Mouse (Mus musculus) MEL (cell line): ENCODE measurements at regions not wholly inside any gene's neighbourhood (a gene's known extent, or its start where the extent isn't known, plus 50 kb on each side); places are given as distances from the start of the nearest gene placed in this dataset.

Experiments
- DNase-seq: peaks from one replicate; pipeline ENCODE4 v3.0.0; 2011; ENCODE audit warnings: low read depth, low spot score
- H3K27ac ChIP-seq: 2 replicates; pipeline ENCODE4 v1.5.1; 2012; ENCODE audit warnings: low read depth, mild to moderate bottlenecking, control low read depth, low read length, moderate library complexity; ENCODE audit not compliant: control insufficient read depth
- H3K27me3 ChIP-seq, 2 experiments: fragments of 150-350 bp in 1 of 2; sonication (generic) in 1 of 2; 2 replicates each; pipeline ENCODE4 v1.6.1; 2012; ENCODE audit warnings: low read length in 2 of 2, mild to moderate bottlenecking in 2 of 2, improper control_type of control experiment in 1 of 2, moderate library complexity in 1 of 2; ENCODE audit not compliant: insufficient read depth in 2 of 2, control insufficient read depth in 1 of 2
- H3K36me3 ChIP-seq, 2 experiments: 2 replicates each; pipeline ENCODE4 v1.6.1; 2012 to 2014; ENCODE audit warnings: low read length in 2 of 2, improper control_type of control experiment in 1 of 2, inconsistent platforms in 1 of 2, mild to moderate bottlenecking in 1 of 2; ENCODE audit not compliant: insufficient read depth in 2 of 2, control insufficient read depth in 1 of 2
- H3K4me1 ChIP-seq, 2 experiments: fragments of 150-350 bp in 1 of 2; sonication (generic) in 1 of 2; 2 replicates each; pipeline ENCODE4 v1.6.1; 2012; ENCODE audit warnings: low read length in 2 of 2, improper control_type of control experiment in 1 of 2, mild to moderate bottlenecking in 1 of 2; ENCODE audit not compliant: insufficient read depth in 2 of 2, control insufficient read depth in 1 of 2
- H3K4me3 ChIP-seq, 2 experiments: fragments of 150-350 bp in 1 of 2; sonication (generic) in 1 of 2; 2 replicates each; pipeline ENCODE4 v1.5.1; 2012; ENCODE audit warnings: low read depth in 2 of 2, low read length in 2 of 2, mild to moderate bottlenecking in 2 of 2, moderate library complexity in 2 of 2, control low read depth in 1 of 2, improper control_type of control experiment in 1 of 2; ENCODE audit not compliant: control insufficient read depth in 1 of 2, insufficient read depth in 1 of 2
- H3K79me2 ChIP-seq: 2 replicates; pipeline ENCODE4 v1.6.1; 2012; ENCODE audit warnings: mild to moderate bottlenecking, low read length, moderate library complexity; ENCODE audit not compliant: control insufficient read depth, poor library complexity, insufficient read depth
- H3K9ac ChIP-seq: 2 replicates; pipeline ENCODE4 v1.6.1; 2012; ENCODE audit warnings: low read depth, mild to moderate bottlenecking, control low read depth, low read length, moderate library complexity; ENCODE audit not compliant: control insufficient read depth, poor library complexity, severe bottlenecking
- H3K9me3 ChIP-seq: fragments of 150-350 bp; sonication (generic); replicated peaks from 2 replicates; pipeline ENCODE4 v1.6.1; 2012; ENCODE audit warnings: mild to moderate bottlenecking, low read length, improper control_type of control experiment, moderate library complexity; ENCODE audit not compliant: insufficient read depth
- CHD1 ChIP-seq: IDR thresholded peaks from 2 replicates; pipeline ENCODE4 v1.6.1; 2012; ENCODE audit warnings: low read depth, mild to moderate bottlenecking, inconsistent platforms, low read length, improper control_type of control experiment
- CTCF ChIP-seq, 3 experiments: IDR thresholded peaks in 2 of 3; conservative IDR thresholded peaks in 1 of 3; 2 replicates each; pipeline ENCODE4 v1.5.1; 2011 to 2012; ENCODE audit warnings: low read length in 3 of 3, low read depth in 2 of 3, mild to moderate bottlenecking in 2 of 3, improper control_type of control experiment in 1 of 3, inconsistent platforms in 1 of 3, mixed read lengths in 1 of 3, moderate library complexity in 1 of 3; ENCODE audit not compliant: control insufficient read depth in 1 of 3, insufficient read depth in 1 of 3, poor library complexity in 1 of 3, severe bottlenecking in 1 of 3
- EP300 ChIP-seq, 2 experiments: IDR thresholded peaks; 2 replicates each; pipeline ENCODE4 v1.6.1; 2011; ENCODE audit warnings: improper control_type of control experiment in 2 of 2, low read length in 2 of 2, low read depth in 1 of 2, mild to moderate bottlenecking in 1 of 2
- ETS1 ChIP-seq: IDR thresholded peaks from 2 replicates; pipeline ENCODE4 v1.6.1; 2012; ENCODE audit warnings: low read depth, mild to moderate bottlenecking, inconsistent platforms, low read length, improper control_type of control experiment, moderate library complexity
- GABPA ChIP-seq: IDR thresholded peaks from 2 replicates; pipeline ENCODE4 v1.6.1; 2012; ENCODE audit warnings: low read depth, mild to moderate bottlenecking, inconsistent platforms, low read length, improper control_type of control experiment, moderate library complexity
- HCFC1 ChIP-seq: IDR thresholded peaks from 2 replicates; pipeline ENCODE4 v1.6.1; 2012; ENCODE audit warnings: low read depth, mild to moderate bottlenecking, inconsistent platforms, low read length, improper control_type of control experiment, moderate library complexity
- KAT2A ChIP-seq: conservative IDR thresholded peaks from 2 replicates; pipeline ENCODE4 v1.6.1; 2012; ENCODE audit warnings: low read depth, low read length, improper control_type of control experiment, inconsistent platforms
- MAZ ChIP-seq: IDR thresholded peaks from 2 replicates; pipeline ENCODE4 v1.6.1; 2012; ENCODE audit warnings: low read depth, mild to moderate bottlenecking, inconsistent platforms, low read length, improper control_type of control experiment
- MEF2A ChIP-seq: IDR thresholded peaks from 2 replicates; pipeline ENCODE4 v1.6.1; 2014; ENCODE audit warnings: low read depth, mild to moderate bottlenecking, inconsistent platforms, low read length, improper control_type of control experiment; ENCODE audit not compliant: poor library complexity, insufficient replicate concordance, severe bottlenecking; ENCODE audit errors: extremely low read depth
- MXI1 ChIP-seq: IDR thresholded peaks from 2 replicates; pipeline ENCODE4 v1.6.1; 2011; ENCODE audit warnings: mild to moderate bottlenecking, low read depth, low read length, improper control_type of control experiment
- MYB ChIP-seq: IDR thresholded peaks from 2 replicates; pipeline ENCODE4 v1.6.1; 2011; ENCODE audit warnings: mild to moderate bottlenecking, low read depth, low read length, improper control_type of control experiment
- MYC ChIP-seq: IDR thresholded peaks from 2 replicates; pipeline ENCODE4 v1.6.1; 2011; ENCODE audit warnings: low read depth, mild to moderate bottlenecking, low read length, improper control_type of control experiment, moderate library complexity
- NELFE ChIP-seq: IDR thresholded peaks from 2 replicates; pipeline ENCODE4 v1.6.1; 2011; ENCODE audit warnings: low read depth, low read length, improper control_type of control experiment
- NRF1 ChIP-seq: IDR thresholded peaks from 2 replicates; pipeline ENCODE4 v1.6.1; 2014; ENCODE audit warnings: low read depth, mild to moderate bottlenecking, inconsistent platforms, low read length, improper control_type of control experiment, moderate library complexity; ENCODE audit not compliant: poor library complexity, insufficient read depth, severe bottlenecking
- POLR2A ChIP-seq, 2 experiments: IDR thresholded peaks; 2 replicates each; pipeline ENCODE4 v1.6.1; 2011 to 2012; ENCODE audit warnings: low read length in 2 of 2, mild to moderate bottlenecking in 2 of 2, control low read depth in 1 of 2, improper control_type of control experiment in 1 of 2, low read depth in 1 of 2, moderate library complexity in 1 of 2; ENCODE audit not compliant: control insufficient read depth in 1 of 2, insufficient read depth in 1 of 2, poor library complexity in 1 of 2
- RAD21 ChIP-seq: IDR thresholded peaks from 2 replicates; pipeline ENCODE4 v1.6.1; 2011; ENCODE audit warnings: mild to moderate bottlenecking, low read depth, low read length, improper control_type of control experiment
- RCOR1 ChIP-seq: IDR thresholded peaks from 2 replicates; pipeline ENCODE4 v1.6.1; 2012; ENCODE audit warnings: low read depth, mild to moderate bottlenecking, inconsistent platforms, low read length, improper control_type of control experiment
- TAL1 ChIP-seq: IDR thresholded peaks from 2 replicates; pipeline ENCODE4 v1.6.1; 2012; ENCODE audit warnings: mild to moderate bottlenecking, inconsistent platforms, low read length, moderate library complexity, mixed read lengths
- TBP ChIP-seq: IDR thresholded peaks from 2 replicates; pipeline ENCODE4 v1.8.0; 2011; ENCODE audit warnings: low read depth, low read length, improper control_type of control experiment
- USF1 ChIP-seq: IDR thresholded peaks from 2 replicates; pipeline ENCODE4 v1.6.1; 2014; ENCODE audit warnings: low read depth, mild to moderate bottlenecking, inconsistent platforms, low read length, improper control_type of control experiment, moderate library complexity
- ZNF384 ChIP-seq: IDR thresholded peaks from 2 replicates; pipeline ENCODE4 v1.6.1; 2012; ENCODE audit warnings: low read depth, mild to moderate bottlenecking, inconsistent platforms, low read length, improper control_type of control experiment

- DNase-seq, result no peak
- Histone ChIP-seq H3K9ac (no peak overlapping the region), H3K4me3 (no peak overlapping the region), H3K79me2 (no peaks in the 10 kb centered on the region), H3K27me3 (no peaks in the 10 kb centered on the region), H3K9me3 (no peaks in the 10 kb centered on the region), H3K4me1 (no peaks in the 10 kb centered on the region), H3K27ac (no peak overlapping the region), H3K36me3 (no peaks in the 10 kb centered on the region)
- no peak for TF ChIP-seq NELFE
- no peak for TF ChIP-seq USF1
- TF ChIP-seq GABPA, result no peak
- TF ChIP-seq RAD21, result no peak
- TF ChIP-seq MYC, result no peak
- no peak for TF ChIP-seq RCOR1
- TF ChIP-seq ZNF384, result no peak
- no peak for TF ChIP-seq MEF2A
- TF ChIP-seq TBP, result no peak
- TF ChIP-seq KAT2A, result no peak
- no peak for TF ChIP-seq ETS1
- TF ChIP-seq TAL1, result no peak
- TF ChIP-seq CTCF (IDR thresholded peaks at IDR 0.05 in 2 of 3, conservative IDR thresholded peaks at IDR 0.05 in 1 of 3; ENCODE audit: control insufficient read depth in 1 of 3, insufficient read depth in 1 of 3, low read depth in 2 of 3, low read length in 3 of 3, poor library complexity in 1 of 3, severe bottlenecking in 1 of 3), result no peak
- no peak for TF ChIP-seq EP300 (IDR thresholded peaks at IDR 0.05; ENCODE audit: low read depth in 1 of 2, low read length in 2 of 2)
- TF ChIP-seq POLR2A (IDR thresholded peaks at IDR 0.05; ENCODE audit: control insufficient read depth in 1 of 2, insufficient read depth in 1 of 2, low read depth in 1 of 2, low read length in 2 of 2, poor library complexity in 1 of 2), result no peak
- no peak for TF ChIP-seq HCFC1
- TF ChIP-seq MYB, result no peak
Measured at GRCm38 (mm10) chr4:8978949-8979348, 740.1 kb upstream of the Car8 start.

- no peaks in the 10 kb centered on the region for H3K27me3 ChIP-seq
- no peaks in the 10 kb centered on the region for H3K36me3 ChIP-seq
- no peaks in the 10 kb centered on the region for H3K4me1 ChIP-seq
- TF ChIP-seq NRF1 (no peak), CTCF (IDR thresholded peaks at IDR 0.05 in 2 of 3, conservative IDR thresholded peaks at IDR 0.05 in 1 of 3; ENCODE audit: control insufficient read depth in 1 of 3, insufficient read depth in 1 of 3, low read depth in 2 of 3, low read length in 3 of 3, poor library complexity in 1 of 3, severe bottlenecking in 1 of 3) (no peak), GABPA (no peak), RCOR1 (no peak), MAZ (no peak), TAL1 (no peak), MXI1 (no peak), CHD1 (no peak), KAT2A (no peak), ZNF384 (no peak)
- DNase-seq, result no peak
- H3K9ac ChIP-seq, result no peak overlapping the region
- H3K79me2 ChIP-seq, result no peaks in the 10 kb centered on the region
- no peaks in the 10 kb centered on the region for H3K9me3 ChIP-seq
- no peak overlapping the region for H3K4me3 ChIP-seq
- no peak overlapping the region for H3K27ac ChIP-seq
Measured at GRCm38 (mm10) chr4:8969951-8970455, 731.2 kb upstream of the Car8 start.
